Mouse (Mus musculus) heart, adult 8-10 months (tissue): ENCODE results near the gene Hsf4. TPM values are rescaled to one million over a fixed set of nuclear protein-coding genes. Genes with fewer than 3 reads are reported as not detected.

Experiments used
- DNase-seq: peaks from one replicate; pipeline ENCODE4 v3.0.0; 2022; ENCODE audit warnings: low spot score
- total RNA-seq, 4 experiments: library from RNA; stranded (reverse); gene quantifications; 2 replicates each; pipeline ENCODE4 v1.2.4; 2022

Hsf4 gene
- total RNA-seq, 4 experiments from 2014 or later, result 3.3 to 5.0 (median 4.5) TPM

DNA sequence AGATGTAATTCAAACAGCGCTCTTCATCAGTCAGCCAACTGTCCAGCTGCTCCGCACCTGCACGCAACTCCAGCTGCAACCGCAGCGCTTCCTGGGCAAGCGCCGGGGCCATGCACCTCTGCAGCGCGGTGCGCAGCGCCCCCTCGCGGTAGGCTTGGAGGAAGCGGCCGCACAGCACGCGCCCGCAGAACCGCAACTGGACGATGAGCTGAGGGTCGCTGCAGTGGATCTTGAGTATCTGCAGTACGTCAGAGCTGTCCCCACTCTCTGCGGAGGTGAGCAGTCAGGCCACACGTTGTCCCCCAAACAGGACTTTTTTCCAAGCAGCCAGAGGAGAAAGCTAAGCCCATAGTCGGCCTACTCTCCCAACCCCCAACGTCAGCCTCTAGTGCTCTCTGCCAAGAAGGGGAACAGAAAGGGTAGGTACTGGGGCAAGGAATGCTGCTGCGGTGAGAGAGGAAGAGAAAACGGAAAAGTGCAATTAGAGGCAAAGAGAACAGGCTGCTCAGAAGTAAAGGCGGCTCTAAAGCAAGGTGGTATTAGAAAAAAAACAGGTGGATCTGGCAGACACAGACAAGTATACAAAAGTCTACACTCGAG lies 9.8 kb upstream of the Hsf4 start:
- DNase-seq, result no peak

DNA sequence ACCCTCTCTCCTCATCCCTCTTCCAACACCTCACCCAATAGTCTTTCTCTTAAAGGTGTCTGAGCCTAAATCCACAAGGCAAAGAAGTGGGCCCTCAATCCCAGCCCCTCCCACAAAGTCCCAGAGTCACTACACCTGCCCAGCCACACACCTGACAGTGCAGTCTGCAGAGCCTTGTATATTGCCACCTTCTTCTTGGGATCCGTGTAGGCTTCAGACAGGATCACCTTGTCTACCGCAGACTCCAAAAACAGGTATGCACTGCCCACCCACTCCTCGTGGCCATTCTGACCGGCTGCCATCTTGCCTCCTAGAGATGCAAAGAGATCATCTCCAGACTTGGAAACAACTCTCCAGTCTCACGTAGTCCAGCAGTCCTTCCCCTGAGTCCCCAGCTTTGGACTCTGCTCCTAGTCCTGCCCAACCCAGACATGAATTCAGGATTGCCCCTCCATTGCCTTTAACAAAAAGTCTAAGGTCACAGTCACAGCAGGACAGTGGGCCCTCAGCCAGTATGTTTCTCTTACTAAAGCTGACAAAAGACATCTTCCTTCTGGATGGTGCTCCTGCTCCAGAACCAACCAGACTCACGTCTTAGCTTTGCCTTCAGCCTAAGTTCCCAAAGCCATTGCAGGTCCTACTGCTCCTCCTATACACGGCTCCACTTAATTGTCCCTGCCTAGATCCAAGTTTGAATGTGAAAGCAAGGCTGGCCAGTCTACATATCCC lies 9.1 kb upstream of the Hsf4 start:
- DNase-seq, result no peak

DNA sequence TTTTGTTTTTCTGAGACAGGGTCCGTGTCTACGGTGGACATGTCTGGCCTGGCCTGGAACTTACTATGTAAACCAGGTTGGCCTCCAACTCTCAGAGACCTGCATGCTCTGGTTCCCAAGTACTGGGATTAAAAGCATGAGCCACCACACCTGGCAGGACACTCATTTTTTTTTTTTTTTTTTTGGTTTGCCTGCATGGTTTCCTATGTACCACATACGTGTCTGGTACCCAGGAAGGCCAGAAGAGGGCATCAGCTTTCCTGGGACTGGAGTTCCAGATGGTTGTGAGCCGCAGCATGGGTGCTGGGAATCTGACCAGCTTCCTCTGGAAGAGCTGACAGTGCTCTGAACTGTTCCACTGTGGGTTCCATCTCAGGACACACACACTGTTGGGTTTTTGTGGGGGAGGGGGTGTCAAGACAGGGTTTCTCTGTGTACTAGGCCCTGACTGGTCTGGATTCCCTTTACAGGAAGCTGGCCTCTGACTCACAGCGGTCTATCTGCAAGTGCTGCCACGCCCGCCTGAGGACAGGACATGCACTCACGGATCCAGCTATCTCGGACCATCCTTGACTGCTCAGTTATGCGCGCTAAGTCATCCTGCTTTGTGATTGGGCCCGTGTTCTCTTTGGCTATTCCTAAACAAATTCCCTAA lies 8.1 kb upstream of the Hsf4 start:
- DNase-seq, result no peak

DNA sequence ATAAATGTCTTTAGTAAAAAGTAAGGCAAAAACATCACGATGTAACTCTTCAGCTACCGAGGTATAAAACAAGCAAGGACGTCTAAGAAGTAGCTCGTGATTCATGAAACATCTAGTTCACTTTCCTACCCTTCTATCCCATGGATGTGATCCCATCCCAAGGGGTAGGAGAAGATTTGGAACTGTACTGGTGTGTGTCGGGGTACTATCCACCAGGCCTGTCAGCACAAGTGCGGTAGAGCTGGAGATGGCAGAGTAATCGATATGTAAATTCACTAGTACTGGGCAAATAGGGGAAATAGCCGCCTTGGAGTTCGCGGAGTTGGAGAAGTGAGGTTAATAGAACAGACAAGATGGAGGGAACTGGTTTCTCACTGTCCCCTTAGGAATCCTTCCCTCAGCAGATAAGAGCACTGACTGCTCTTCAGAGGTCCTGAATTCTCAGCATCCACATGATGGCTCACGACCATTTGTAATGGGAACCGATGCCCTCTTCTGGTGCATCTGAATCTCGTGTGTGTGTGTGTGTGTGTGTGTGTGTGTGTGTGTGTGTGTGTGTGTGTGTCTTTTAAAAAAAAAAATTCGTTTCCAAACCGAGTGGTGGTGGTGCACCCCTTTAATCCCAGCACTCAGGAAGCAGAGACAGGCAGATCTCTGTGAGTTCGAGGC lies 6.2 kb upstream of the Hsf4 start:
- no peak for DNase-seq

DNA sequence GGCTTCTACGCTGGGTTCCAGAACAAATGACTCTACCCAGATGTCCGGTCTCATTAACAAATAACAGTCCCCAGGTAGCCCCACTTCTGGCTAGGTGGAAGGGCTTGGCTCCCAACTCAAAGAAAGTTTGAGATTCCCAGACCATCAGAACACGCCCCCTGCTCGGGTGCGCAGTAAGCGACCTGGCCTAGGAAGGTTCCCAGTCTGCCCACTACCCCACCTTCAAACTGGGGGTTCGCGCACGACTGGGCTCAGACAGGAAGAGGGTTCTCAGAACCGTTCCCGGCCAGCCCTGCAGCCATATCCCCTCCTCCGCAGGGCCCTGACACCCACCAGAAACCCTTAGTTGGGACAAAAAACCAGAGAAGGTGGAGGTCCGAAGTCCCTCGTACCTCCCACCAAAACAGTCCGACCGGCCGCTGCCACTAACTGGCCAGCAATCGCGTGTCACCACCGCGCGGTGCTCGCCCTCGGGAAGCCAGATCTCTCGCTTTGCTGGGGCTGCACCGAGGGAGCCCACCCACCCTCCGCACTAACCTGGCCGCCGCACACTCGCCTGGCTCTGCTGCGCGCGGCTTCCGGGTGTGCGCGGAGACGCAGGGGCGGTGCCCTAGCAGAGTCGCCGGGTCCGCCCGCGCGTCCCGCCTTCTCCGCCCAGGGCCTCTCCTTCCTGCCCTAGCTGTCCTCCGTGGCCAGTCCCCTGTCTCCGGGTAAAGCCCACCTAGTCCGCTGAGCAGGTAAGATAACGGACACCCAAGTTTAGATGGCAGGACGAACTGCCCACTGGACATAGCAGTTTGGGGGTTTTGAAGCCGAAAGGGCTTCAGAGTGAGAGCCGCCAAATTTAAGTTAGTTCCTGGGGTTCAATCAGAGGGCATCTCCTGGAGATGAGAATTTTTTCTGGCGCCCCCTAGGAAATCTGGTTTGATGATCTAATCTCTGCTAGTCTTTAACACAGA lies 5.3 kb upstream of the Hsf4 start, which contains the start of the genes Tradd and Fbxl8:
Gene Tradd, minus strand, starts transcription at position 586 of the 959 bp plus-strand sequence.
Gene Fbxl8, plus strand, starts transcription at position 625 of the 959 bp plus-strand sequence.
- peak; percentile 78 for DNase-seq

DNA sequence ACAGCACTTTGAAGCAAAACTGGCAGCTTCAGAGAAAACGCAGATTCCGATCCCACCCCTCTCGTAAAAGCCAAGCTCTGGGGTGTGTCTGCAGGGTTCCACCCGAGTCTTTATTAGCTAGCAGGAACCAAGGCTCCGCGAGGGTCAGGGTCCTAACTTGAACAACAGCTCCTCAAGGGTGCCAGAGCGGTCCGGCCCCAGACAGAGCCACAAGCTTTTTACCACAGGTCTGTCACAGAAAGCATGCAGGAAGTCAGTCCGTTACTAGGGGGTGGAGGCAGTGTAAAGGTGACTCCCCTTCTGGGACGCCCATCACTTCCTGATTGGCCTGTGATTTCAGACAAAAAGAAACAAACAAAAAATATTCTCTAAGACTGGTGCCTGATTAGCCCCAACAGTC lies 4.5 kb upstream of the Hsf4 start:
- no peak for DNase-seq

DNA sequence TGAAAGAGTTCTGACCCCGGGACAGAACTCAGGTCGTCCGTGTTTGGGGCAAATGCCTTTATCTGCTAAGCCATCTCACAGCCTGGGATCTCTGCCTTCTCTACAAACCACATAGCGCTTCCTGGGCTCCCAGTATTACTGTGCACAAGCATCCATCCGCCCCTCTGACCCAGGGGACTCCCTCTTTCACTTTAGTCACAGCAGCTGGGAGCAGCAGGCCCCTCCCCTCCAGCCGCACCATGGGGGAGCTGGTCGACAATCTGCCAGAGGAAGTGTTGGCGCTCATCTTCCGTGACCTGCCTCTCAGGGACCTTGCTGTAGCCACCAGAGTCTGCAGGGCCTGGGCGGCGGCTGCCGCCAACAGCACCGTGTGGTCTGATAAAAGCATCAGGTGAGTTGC lies 2.8 kb upstream of the Hsf4 start:
- DNase-seq, result no peak

DNA sequence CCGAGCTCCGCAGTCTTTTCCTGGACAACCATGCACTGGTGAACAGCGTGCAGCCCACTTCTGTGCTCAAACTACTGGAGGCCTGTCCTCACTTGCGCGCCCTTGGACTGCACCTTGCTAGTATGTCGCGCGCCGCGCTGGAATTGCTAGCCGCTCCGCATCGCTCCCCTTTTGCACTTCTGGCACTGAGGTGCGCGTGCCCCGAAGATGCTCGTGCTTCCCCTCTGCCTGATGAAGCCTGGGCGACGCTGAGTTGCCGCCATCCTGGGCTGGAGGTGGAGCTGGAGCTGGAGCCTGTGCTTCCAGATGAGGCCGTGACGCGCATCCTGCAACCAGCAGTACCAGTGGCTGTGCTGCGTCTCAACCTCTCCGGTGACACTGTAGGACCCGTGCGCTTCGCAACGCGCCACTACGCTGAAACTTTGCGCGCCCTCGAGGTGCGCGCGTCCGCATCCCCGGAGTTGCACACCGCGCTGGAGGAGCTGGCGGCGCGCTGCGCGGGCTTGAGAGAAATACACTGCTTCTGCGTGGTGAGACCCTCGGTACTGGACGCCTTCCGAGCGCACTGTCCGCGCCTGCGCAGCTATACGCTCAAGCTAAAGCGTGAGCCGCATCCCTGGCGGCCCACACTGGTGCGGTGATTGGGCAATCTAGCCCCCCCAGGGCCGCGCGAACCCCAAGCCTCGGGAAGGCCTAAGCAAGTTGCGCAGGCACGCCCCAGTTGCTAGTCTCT lies 1.1 kb upstream of the Hsf4 start:
- no peak for DNase-seq

DNA sequence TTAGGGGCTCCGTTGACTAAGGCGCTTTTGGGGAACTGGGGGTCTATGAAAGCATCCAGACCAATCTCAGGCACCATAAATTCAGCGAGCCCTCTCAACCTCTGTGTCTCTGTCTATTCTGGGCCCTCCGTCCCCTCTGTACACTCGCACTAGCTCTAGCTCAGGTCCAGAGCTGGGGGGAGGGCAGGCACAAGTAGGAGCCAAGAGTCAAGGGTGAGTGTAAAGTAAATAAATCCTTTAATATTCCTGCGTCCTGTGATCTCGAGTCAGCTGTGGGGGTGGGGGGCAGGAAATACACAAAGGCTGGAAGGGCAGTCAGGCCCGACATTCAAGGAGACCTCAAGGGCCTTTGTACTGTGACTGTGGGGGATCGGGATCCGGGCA lies 534 bp upstream of the Hsf4 start:
- DNase-seq, result no peak

DNA sequence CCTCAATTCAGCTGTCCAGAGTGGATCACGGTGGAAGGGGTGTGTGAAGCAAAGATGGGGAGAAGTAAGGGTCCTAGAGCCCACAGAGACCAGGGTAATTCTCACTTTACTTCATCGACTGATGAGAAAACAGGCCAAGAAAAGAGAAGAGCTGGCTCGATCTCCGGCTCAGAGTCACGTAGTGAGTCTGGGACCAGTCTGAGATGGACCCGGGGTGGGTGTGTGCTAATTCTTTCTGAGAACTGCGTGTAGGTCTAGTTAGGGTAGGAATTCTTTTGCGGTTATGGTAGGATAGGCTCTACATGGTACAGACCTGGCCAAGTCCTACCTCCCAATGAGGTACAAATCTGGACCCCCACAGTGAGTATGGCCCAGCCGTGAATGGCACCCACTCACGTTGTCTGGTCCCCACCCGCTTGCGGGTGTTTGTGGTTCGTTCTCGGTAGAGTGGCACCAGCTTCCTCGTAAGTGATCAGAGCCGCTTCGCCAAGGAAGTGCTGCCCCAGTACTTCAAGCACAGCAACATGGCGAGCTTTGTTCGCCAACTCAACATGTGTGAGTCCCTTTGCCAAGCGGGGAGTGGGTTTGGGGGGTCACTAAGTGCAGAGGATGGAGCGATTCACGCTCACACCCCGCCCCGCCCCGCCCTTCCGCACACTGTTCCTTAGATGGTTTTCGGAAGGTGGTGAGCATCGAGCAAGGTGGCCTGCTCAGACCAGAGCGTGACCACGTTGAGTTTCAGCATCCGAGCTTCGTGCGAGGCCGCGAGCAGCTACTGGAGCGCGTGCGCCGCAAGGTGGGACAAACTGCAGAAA lies 707 bp downstream of the Hsf4 start:
- DNase-seq, result no peak

DNA sequence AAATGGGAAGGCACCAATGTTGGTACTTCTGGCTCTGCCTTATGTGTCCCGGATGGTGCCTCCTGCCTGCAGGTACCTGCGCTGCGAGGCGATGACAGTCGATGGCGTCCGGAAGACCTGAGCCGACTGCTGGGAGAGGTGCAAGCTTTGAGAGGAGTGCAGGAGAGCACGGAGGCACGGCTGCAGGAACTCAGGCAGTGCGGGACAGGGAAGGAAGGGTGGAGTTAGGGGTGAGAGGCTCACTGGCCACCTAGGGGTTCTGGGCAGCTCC lies 1.2 kb downstream of the Hsf4 start:
- no peak for DNase-seq

DNA sequence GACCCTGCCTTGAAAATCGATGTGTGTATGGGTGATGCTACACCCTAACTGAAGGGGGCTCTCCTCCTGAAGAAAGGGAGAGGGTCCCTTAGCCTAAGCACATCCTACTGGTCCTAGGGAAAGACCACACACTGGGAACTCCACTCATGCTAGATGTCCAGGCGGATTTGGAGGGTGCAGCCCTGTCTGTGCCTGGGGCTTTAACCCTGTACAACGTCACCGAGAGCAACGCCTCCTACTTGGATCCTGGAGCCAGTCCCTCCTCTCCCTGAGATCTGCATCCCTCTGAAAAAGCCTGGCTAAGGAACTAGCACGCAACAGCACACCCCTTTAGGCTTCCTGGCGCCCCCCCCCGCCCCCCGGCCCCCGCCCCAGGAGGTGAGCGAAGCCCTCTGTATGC lies 5.8 kb downstream of the Hsf4 start:
- DNase-seq, result no peak

DNA sequence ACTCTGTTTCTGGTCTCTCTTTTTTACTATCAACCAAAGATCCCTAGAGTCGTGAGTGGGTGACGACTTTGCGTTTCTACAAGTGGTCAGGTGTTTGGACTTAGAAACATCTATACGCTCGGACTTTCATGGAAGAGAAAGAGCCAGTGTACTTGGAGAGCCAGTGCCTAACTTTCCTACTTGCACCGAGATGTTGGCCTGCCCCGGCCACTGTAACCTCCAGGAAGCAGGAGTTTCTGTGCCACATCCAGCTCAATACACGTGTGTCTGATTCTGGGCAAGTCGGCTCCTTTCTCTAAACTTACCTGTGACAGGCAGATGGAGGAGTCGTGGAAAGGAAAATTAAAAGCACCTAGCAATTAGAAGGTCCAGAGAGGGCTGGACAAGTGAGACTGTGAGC lies 6.2 kb downstream of the Hsf4 start, which contains the start of gene Nol3:
Gene Nol3, plus strand, starts transcription at position 301 of the 400 bp plus-strand sequence.
- DNase-seq, result no peak

DNA sequence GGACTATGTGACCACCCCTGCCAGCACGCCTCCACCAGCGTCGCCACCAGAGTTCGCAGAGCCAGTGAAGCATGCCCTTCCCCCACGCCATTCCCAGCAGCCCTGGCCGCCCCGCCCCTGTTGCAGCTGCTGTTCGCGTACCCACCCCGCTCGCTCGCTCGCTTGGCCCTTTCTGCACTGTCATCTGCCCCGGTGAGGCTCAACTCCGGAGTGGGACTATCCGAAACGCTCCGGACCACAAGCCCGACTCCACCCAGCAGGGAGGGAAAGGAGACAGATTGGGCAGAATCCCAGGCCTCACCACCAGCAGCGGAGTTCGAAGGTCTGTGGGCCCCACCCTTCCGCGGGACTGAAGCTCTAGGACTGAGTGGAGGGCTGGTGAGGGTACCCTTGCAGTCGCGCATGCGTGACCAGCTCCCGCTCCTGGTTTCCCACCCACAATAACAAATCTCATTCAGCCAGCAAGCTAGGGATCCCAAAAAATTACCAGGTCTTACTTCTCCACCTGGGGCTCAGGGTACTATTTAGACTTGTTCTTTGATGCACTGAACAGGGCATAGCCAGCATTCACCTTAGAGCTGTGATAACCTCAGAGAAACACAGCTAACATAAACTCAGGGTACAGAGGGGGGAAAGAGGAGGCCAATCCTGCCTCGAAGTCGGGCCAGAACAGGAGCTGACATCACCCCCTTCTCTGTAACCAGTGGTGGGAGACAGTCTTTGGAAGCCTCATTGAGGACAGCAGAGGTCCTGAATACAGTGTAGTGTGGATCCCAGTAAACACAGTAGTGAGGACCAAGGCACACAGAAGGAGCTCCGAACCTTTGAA lies 6.9 kb downstream of the Hsf4 start:
- DNase-seq, result no peak

DNA sequence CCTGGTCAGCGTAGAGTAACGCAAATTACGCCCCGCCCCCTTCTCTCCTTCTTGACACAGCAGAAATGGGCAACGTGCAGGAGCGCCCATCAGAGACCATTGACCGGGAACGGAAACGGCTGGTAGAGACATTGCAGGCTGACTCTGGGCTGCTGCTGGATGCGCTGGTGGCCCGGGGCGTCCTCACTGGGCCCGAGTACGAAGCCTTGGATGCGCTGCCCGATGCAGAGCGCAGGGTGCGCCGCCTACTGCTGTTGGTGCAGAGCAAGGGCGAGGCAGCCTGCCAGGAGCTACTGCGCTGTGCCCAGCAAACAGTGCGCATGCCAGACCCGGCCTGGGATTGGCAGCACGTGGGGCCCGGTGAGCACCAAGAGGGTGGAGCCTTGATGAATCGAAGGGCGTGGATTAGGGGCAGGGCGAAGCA lies 9.3 kb downstream of the Hsf4 start:
- peak; percentile 72 for DNase-seq

DNA sequence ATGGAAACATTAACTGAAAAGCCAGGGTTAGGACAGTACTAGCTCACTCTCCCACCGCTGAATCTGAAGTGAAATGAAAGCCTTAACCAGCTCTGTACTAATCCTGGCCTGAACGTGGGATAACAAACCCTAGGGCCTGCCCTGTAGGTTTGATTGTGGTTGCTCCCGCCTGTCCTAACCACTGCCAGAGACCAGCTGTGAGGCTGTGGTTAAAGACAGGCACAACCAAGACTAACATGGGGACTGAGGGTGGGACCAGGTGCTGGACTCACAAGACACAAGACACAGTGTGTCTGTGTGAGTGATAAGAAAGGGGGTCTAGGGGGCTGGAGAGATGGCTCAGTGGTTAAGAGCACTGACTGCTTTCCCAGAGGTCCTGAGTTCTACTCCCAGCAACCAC lies 11.0 kb downstream of the Hsf4 start:
- DNase-seq, result no peak

DNA sequence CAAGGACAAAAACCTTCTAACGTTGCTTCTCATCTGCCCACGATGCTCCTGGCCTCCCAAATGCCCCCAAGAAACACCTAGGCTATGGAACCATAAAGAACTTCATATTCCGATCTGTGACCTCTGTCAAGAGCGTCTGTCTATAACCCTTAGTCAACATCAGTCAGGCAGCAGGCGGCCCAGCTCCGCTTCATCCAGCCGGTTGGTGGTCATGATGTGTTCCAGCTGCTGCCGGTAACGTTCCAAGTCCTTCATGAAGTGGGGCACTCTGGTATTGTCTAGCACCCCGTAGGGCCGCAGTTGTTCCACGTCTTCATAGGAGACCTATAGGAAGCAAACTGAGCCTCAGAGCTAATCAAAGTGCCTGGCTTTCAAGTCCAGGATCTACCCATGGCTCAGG lies 12.2 kb downstream of the Hsf4 start:
- no peak for DNase-seq

DNA sequence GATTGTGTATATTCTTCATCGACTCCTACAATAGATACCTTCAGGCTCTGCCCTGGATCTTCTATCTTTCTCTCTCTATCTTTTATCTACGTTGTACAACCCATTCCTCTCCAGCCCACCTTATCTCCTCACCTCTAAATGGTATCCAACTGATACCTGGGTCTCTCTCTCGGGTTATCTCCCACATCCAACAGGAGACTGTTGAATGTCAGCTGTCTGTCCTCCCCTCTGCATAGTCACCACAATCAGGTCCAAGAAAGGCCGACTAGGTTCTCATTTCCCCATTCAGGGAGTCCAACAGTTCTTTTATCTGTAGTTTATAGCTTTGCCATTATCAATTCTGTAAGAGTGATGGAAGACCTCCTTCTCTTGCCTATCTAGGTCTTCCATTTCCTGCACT lies 12.6 kb downstream of the Hsf4 start:
- DNase-seq, result no peak

DNA sequence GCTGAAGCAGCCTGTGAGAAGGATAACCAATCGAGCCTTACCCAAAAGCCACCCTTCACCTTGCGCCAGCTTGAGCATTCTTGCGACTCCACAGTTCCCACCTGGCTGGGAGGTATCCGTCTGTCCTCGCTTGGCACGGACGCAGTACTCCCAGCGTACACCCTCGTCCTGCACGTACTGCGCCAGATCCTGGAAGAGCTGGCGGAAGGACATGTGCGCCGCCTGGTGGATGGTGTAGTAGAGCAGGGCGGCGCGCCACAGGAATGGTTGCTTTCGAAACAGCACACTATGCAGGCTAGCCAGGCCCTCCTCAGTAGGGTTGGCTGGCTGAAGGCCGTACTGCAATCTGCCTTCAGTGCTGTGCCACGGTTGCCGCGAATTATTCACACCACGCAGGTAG lies 13.5 kb downstream of the Hsf4 start:
- DNase-seq, result no peak
